Mouse (Mus musculus): ENCODE data around the gene Mt1.

Gene Mt1

DNA sequence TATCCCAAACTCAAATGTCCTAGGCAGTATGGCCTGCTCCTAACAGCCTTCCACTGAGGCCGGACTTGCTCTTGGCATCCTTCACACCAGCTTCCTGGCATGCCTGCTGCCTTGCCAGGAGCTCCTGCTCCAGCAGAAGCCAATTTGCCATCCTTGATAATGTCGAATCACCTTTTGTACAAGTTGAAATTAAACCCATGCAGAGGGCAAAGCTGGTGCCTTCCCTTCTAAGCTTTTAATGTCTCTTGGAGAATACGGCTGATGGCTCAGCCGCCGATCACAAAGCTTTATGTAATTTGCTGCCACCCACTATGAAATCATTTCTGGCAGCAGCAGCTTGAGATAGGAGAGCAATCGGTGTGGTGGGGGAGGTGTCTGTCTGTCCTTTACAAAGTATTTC is 30.8 kb downstream of the Mt1 start:
- peak; percentile 69 for DNase-seq

- peak; percentile 11 for DNase-seq
These were observed 31.3 kb downstream of the Mt1 start for GRCm38 (mm10) chr8:94210225-94210624.

DNA sequence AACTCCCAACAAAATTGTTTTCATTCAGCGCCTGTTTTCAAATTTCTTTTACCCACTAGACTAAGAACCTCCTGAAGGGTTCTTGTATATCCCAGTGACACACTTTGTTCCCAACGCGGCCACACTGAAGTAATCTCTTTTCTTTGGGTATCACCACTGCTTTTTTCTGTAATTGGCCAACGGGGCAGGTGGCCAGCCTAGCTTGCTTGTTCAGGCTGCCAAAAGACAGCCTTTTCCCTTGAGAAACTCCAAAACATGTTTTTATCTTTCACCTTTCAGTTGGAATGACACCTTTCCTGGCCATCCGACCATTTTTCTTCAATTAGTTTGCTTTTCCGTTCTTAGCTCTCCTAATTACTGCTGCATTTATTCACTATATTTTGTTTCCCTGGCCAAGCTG is 34.9 kb downstream of the Mt1 start:
- DNase-seq, result no peak

GRCm38 (mm10) chr8:94214252-94215173 is 35.6 kb downstream of the Mt1 start, which contains the start of gene Nup93:
Nup93 (plus strand) TSS chr8:94214564.
- peak; percentile 99 for DNase-seq

DNA sequence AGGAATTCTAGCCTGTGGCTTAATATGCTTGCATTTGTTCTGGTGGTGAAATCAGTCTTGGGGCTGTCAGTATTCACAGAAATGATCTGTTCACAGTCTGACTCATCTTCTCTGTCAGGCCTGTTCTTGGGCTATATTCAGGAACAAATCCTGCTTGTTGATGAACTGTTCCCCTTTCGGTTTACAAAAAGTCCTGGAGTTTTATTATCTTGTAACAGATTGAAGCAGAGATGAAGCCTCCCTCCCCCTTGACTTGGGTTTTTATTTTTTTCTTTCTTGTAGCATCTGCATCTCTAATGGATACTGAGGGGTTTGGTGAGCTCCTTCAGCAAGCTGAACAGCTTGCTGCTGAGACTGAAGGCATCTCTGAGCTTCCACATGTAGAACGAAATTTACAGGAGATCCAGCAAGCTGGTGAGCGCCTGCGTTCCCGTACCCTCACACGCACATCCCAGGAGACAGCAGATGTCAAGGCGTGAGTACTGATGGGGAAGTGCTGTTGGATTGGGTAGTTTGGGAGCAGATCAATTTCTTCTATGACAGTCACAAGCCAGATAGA is 48.6 kb downstream of the Mt1 start:
- DNase-seq, result no peak

Data from cerebellum, adult 9-11 months (tissue).